Mouse (Mus musculus) kidney, adult 2 months (tissue): ENCODE measurements around the gene Wbp2nl.

Source experiments
- CTCF ChIP-seq: fragments of 200-500 bp; conservative IDR thresholded peaks from 2 replicates; pipeline ENCODE4 v1.5.1; 2011; ENCODE audit warnings: low read depth, mild to moderate bottlenecking, control low read depth, low read length, moderate library complexity, mixed read lengths; ENCODE audit not compliant: insufficient read depth, insufficient read length
- POLR2A ChIP-seq: fragments of 200-500 bp; IDR thresholded peaks from one replicate; pipeline ENCODE4 v1.6.1; 2011; ENCODE audit warnings: low read depth, low read length, control low read depth

- TF ChIP-seq POLR2A (no peak), CTCF (no peak)
Measured at GRCm38 (mm10) chr15:82255944-82256383, 42.8 kb upstream of the Wbp2nl start.
